Mouse (Mus musculus): ENCODE data around the gene Disc1. TPM values are rescaled to one million over a fixed set of nuclear protein-coding genes. Genes with fewer than 3 reads are reported as not detected.

Disc1 gene
- polyA plus RNA-seq, 1 experiment from 2014 or later, result 1.8 TPM

GRCm38 (mm10) chr8:125217902-125218581 is 164.0 kb downstream of the Disc1 start:
- Histone ChIP-seq H3K27ac (replicated peaks) (peak overlapping the region; percentile 66), H3K27me3 (no peaks in the 10 kb centered on the region), H3K4me2 (peak overlapping the region; percentile 35), H3K9ac (no peak overlapping the region), H3K4me3 (no peak overlapping the region), H3K36me3 (no peaks in the 10 kb centered on the region), H3K9me3 (no peaks in the 10 kb centered on the region), H3K4me1 (replicated peaks) (peaks cover 28% of the 10 kb centered on the region)
- WGBS, result 18% methylated on average over 12 of the region's 12 CpGs
- ATAC-seq (ENCODE audit: low FRiP score, low read depth), result no peak

GRCm38 (mm10) chr8:125218669-125219068 is 164.7 kb downstream of the Disc1 start:
- Histone ChIP-seq H3K4me2 (peak overlapping the region; percentile 35; the same call in 1 of the 2 replicates), H3K4me1 (replicated peaks) (peaks cover 34% of the 10 kb centered on the region), H3K36me3 (no peaks in the 10 kb centered on the region), H3K4me3 (no peak overlapping the region), H3K9me3 (no peaks in the 10 kb centered on the region), H3K9ac (no peak overlapping the region), H3K27me3 (no peaks in the 10 kb centered on the region), H3K27ac (replicated peaks) (peak overlapping the region; percentile 66; the same call in 1 of the 2 replicates)
- 11% methylated on average over 4 of the region's 4 CpGs for WGBS
- no peak for ATAC-seq (ENCODE audit: low FRiP score, low read depth)

- no peak overlapping the region for H3K4me2 ChIP-seq
- no peak overlapping the region for H3K27ac ChIP-seq (replicated peaks)
- ATAC-seq (ENCODE audit: low FRiP score, low read depth), result no peak
- no peaks in the 10 kb centered on the region for H3K27me3 ChIP-seq
- peaks cover 51% of the 10 kb centered on the region for H3K4me1 ChIP-seq (replicated peaks)
- no peak overlapping the region for H3K9ac ChIP-seq
- no peaks in the 10 kb centered on the region for H3K36me3 ChIP-seq
- no peaks in the 10 kb centered on the region for H3K9me3 ChIP-seq
- no peak overlapping the region for H3K4me3 ChIP-seq
- WGBS, result 92% methylated on average over 5 of the region's 5 CpGs
Measured at GRCm38 (mm10) chr8:125220608-125221007, 166.6 kb downstream of the Disc1 start.

- no peaks in the 10 kb centered on the region for H3K36me3 ChIP-seq
- 84% methylated on average over 4 of the region's 4 CpGs for WGBS
- peaks cover 51% of the 10 kb centered on the region for H3K4me1 ChIP-seq (replicated peaks)
Measured at GRCm38 (mm10) chr8:125221062-125221461, 167.1 kb downstream of the Disc1 start.

GRCm38 (mm10) chr8:125223031-125223753 is 169.2 kb downstream of the Disc1 start:
- Histone ChIP-seq H3K27me3 (no peaks in the 10 kb centered on the region), H3K27ac (replicated peaks) (0 out of 2 replicates have a peak overlapping the region, but pooled peaks have one; percentile 19), H3K36me3 (no peaks in the 10 kb centered on the region), H3K4me3 (no peak overlapping the region), H3K9ac (no peak overlapping the region), H3K4me1 (replicated peaks) (peaks cover 61% of the 10 kb centered on the region), H3K4me2 (no peak overlapping the region), H3K9me3 (no peaks in the 10 kb centered on the region)
- 45% methylated on average over 10 of the region's 10 CpGs for WGBS
- ATAC-seq (ENCODE audit: low FRiP score, low read depth), result no peak

More at GRCm38 (mm10) chr8:125221062-125221461, 167.1 kb downstream of the Disc1 start:
- no peak for ATAC-seq (ENCODE audit: low FRiP score, low read depth)
- Histone ChIP-seq H3K4me2 (no peak overlapping the region), H3K9me3 (no peaks in the 10 kb centered on the region), H3K9ac (no peak overlapping the region), H3K4me3 (no peak overlapping the region), H3K27me3 (no peaks in the 10 kb centered on the region), H3K27ac (replicated peaks) (no peak overlapping the region)

GRCm38 (mm10) chr8:125224271-125224699 is 170.3 kb downstream of the Disc1 start:
- Histone ChIP-seq H3K27me3 (no peaks in the 10 kb centered on the region), H3K4me3 (no peak overlapping the region), H3K27ac (replicated peaks) (peak overlapping the region; percentile 18; the same call in 1 of the 2 replicates), H3K9ac (no peak overlapping the region), H3K9me3 (no peaks in the 10 kb centered on the region), H3K36me3 (no peaks in the 10 kb centered on the region), H3K4me2 (no peak overlapping the region), H3K4me1 (replicated peaks) (peaks cover 50% of the 10 kb centered on the region)
- no peak for ATAC-seq (ENCODE audit: low FRiP score, low read depth)
- WGBS, result 57% methylated on average over 6 of the region's 6 CpGs

GRCm38 (mm10) chr8:125225266-125225665 is 171.3 kb downstream of the Disc1 start:
- Histone ChIP-seq H3K27me3 (no peaks in the 10 kb centered on the region), H3K36me3 (no peaks in the 10 kb centered on the region), H3K27ac (replicated peaks) (no peak overlapping the region), H3K4me1 (replicated peaks) (peaks cover 50% of the 10 kb centered on the region), H3K9ac (no peak overlapping the region), H3K4me3 (no peak overlapping the region), H3K9me3 (no peaks in the 10 kb centered on the region), H3K4me2 (no peak overlapping the region)
- WGBS, result 51% methylated on average over 9 of the region's 9 CpGs
- ATAC-seq (ENCODE audit: low FRiP score, low read depth), result no peak

- Histone ChIP-seq H3K4me3 (no peak overlapping the region), H3K27ac (replicated peaks) (peak overlapping the region; percentile 51), H3K9me3 (no peaks in the 10 kb centered on the region), H3K36me3 (no peaks in the 10 kb centered on the region), H3K27me3 (no peaks in the 10 kb centered on the region), H3K4me1 (replicated peaks) (peaks cover 47% of the 10 kb centered on the region), H3K9ac (no peak overlapping the region), H3K4me2 (peak overlapping the region; percentile 30; the same call in 1 of the 2 replicates)
- 36% methylated on average over 14 of the region's 14 CpGs for WGBS
- ATAC-seq (ENCODE audit: low FRiP score, low read depth), result peak; percentile 60
Measured at GRCm38 (mm10) chr8:125226989-125227624, 173.1 kb downstream of the Disc1 start.

- Histone ChIP-seq H3K27ac (replicated peaks) (no peak overlapping the region), H3K27me3 (no peaks in the 10 kb centered on the region), H3K9me3 (no peaks in the 10 kb centered on the region), H3K9ac (no peak overlapping the region), H3K4me2 (no peak overlapping the region), H3K4me1 (replicated peaks) (peaks cover 21% of the 10 kb centered on the region), H3K4me3 (no peak overlapping the region), H3K36me3 (no peaks in the 10 kb centered on the region)
- ATAC-seq (ENCODE audit: low FRiP score, low read depth), result no peak
- WGBS, result 91% methylated on average over 5 of the region's 5 CpGs
Measured at GRCm38 (mm10) chr8:125230526-125231131, 176.6 kb downstream of the Disc1 start.

GRCm38 (mm10) chr8:125232724-125233123 is 178.7 kb downstream of the Disc1 start:
- H3K4me1 ChIP-seq (replicated peaks), result peaks cover 21% of the 10 kb centered on the region
- H3K27me3 ChIP-seq, result no peaks in the 10 kb centered on the region
- no peak for ATAC-seq (ENCODE audit: low FRiP score, low read depth)
- no peak overlapping the region for H3K27ac ChIP-seq (replicated peaks)
- no peak overlapping the region for H3K4me3 ChIP-seq
- H3K9ac ChIP-seq, result no peak overlapping the region
- no peak overlapping the region for H3K4me2 ChIP-seq
- WGBS, result 70% methylated on average over 9 of the region's 9 CpGs
- no peaks in the 10 kb centered on the region for H3K9me3 ChIP-seq
- no peaks in the 10 kb centered on the region for H3K36me3 ChIP-seq

GRCm38 (mm10) chr8:125235898-125236835 is 182.2 kb downstream of the Disc1 start:
- peaks cover 31% of the 10 kb centered on the region for H3K4me1 ChIP-seq (replicated peaks)
- peak overlapping the region; percentile 69 for H3K27ac ChIP-seq (replicated peaks)
- H3K9me3 ChIP-seq, result no peaks in the 10 kb centered on the region
- peak overlapping the region; percentile 15; the same call in 1 of the 2 replicates for H3K4me3 ChIP-seq
- H3K4me2 ChIP-seq, result peak overlapping the region; percentile 45
- H3K9ac ChIP-seq, result peak overlapping the region; percentile 30; the same call in 1 of the 2 replicates
- H3K27me3 ChIP-seq, result no peaks in the 10 kb centered on the region
- 9% methylated on average over 22 of the region's 22 CpGs for WGBS
- no peaks in the 10 kb centered on the region for H3K36me3 ChIP-seq
- ATAC-seq (ENCODE audit: low FRiP score, low read depth), result peak; percentile 58

Measured in hindbrain, embryonic 15.5 days (tissue).